Mouse (Mus musculus): ENCODE data around the gene Galnt12.
"Not testable (repeated sequence)": the region's sequence is repeated elsewhere in the genome, so short reads cannot be mapped to it uniquely, and the experiment has no call there.

DNA sequence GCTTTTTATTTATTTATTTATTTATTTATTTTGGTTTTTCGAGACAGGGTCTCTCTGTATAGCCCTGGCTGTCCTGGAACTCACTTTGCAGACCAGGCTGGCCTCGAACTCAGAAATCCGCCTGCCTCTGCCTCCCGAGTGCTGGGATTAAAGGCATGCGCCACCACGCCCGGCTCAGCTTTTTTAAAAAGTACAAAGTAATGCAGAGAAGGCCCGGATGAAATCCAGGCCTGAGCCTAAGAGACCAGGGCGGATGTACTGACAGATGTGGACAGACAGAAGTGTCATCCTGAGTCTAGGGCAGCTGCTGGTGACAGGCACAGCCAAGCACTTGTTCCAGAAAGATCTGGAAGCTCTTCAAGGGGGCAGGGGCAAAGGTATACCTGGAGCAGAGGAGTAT lies 36.5 kb upstream of the Galnt12 start:
- not testable (repeated sequence) for TF ChIP-seq GATA1 (IDR thresholded peaks at IDR 0.05; ENCODE audit: borderline replicate concordance, low read length); FLI1 (IDR thresholded peaks at IDR 0.05; ENCODE audit: low read length)

Data from megakaryocyte, embryonic 14.5 days (primary cell).